Mouse (Mus musculus): Measurements from ENCODE around the gene Dab1. TPM values are rescaled to one million over a fixed set of nuclear protein-coding genes. Genes with fewer than 3 reads are reported as not detected.

Dab1 gene
- total and polyA plus RNA-seq, 3 experiments, result not detected

- Histone ChIP-seq H3K9me3 (replicated peaks; ENCODE audit: insufficient read depth, low read length) (no peaks in the 10 kb centered on the region), H3K4me3 (ENCODE audit: control insufficient read depth in 1 of 2, insufficient read depth in 1 of 2, low read depth in 2 of 2, low read length in 2 of 2) (no peak overlapping the region), H3K36me3 (ENCODE audit: control insufficient read depth in 1 of 2, insufficient read depth in 2 of 2, low read length in 2 of 2) (no peaks in the 10 kb centered on the region), H3K79me2 (ENCODE audit: control insufficient read depth, insufficient read depth, low read length, poor library complexity) (no peaks in the 10 kb centered on the region), H3K27me3 (ENCODE audit: control insufficient read depth in 1 of 2, insufficient read depth in 2 of 2, low read length in 2 of 2) (no peaks in the 10 kb centered on the region), H3K4me1 (ENCODE audit: control insufficient read depth in 1 of 2, insufficient read depth in 2 of 2, low read length in 2 of 2) (no peaks in the 10 kb centered on the region), H3K27ac (ENCODE audit: control insufficient read depth, low read depth, low read length) (no peak overlapping the region), H3K9ac (ENCODE audit: control insufficient read depth, low read depth, low read length, poor library complexity, severe bottlenecking) (no peak overlapping the region)
- TF ChIP-seq EP300 (IDR thresholded peaks at IDR 0.05; ENCODE audit: low read depth in 1 of 2, low read length in 2 of 2) (no peak), CHD2 (IDR thresholded peaks at IDR 0.05; ENCODE audit: low read length) (no peak), MAFK (IDR thresholded peaks at IDR 0.05; ENCODE audit: borderline replicate concordance, low read depth, low read length) (no peak), JUND (IDR thresholded peaks at IDR 0.05; ENCODE audit: low read depth, low read length) (no peak), ETS1 (IDR thresholded peaks at IDR 0.05; ENCODE audit: low read depth, low read length) (no peak), MAZ (IDR thresholded peaks at IDR 0.05; ENCODE audit: low read depth, low read length) (no peak), MYB (IDR thresholded peaks at IDR 0.05; ENCODE audit: low read depth, low read length) (no peak), CHD1 (IDR thresholded peaks at IDR 0.05; ENCODE audit: low read depth, low read length) (no peak), GABPA (IDR thresholded peaks at IDR 0.05; ENCODE audit: low read depth, low read length) (no peak), MXI1 (IDR thresholded peaks at IDR 0.05; ENCODE audit: low read depth, low read length) (no peak)
- no peak for DNase-seq (ENCODE audit: low read depth, low spot score)
These were observed 1048.9 kb downstream of the Dab1 start for GRCm38 (mm10) chr4:104668061-104668460.

GRCm38 (mm10) chr4:104669406-104669805 is 1050.2 kb downstream of the Dab1 start:
- H3K9ac ChIP-seq (ENCODE audit: control insufficient read depth, low read depth, low read length, poor library complexity, severe bottlenecking), result no peak overlapping the region
- no peaks in the 10 kb centered on the region for H3K4me1 ChIP-seq (ENCODE audit: control insufficient read depth in 1 of 2, insufficient read depth in 2 of 2, low read length in 2 of 2)
- no peak overlapping the region for H3K4me3 ChIP-seq (ENCODE audit: control insufficient read depth in 1 of 2, insufficient read depth in 1 of 2, low read depth in 2 of 2, low read length in 2 of 2)
- no peaks in the 10 kb centered on the region for H3K79me2 ChIP-seq (ENCODE audit: control insufficient read depth, insufficient read depth, low read length, poor library complexity)
- no peaks in the 10 kb centered on the region for H3K9me3 ChIP-seq (replicated peaks; ENCODE audit: insufficient read depth, low read length)
- H3K27ac ChIP-seq (ENCODE audit: control insufficient read depth, low read depth, low read length), result no peak overlapping the region
- no peak for DNase-seq (ENCODE audit: low read depth, low spot score)
- H3K36me3 ChIP-seq (ENCODE audit: control insufficient read depth in 1 of 2, insufficient read depth in 2 of 2, low read length in 2 of 2), result no peaks in the 10 kb centered on the region
- H3K27me3 ChIP-seq (ENCODE audit: control insufficient read depth in 1 of 2, insufficient read depth in 2 of 2, low read length in 2 of 2), result no peaks in the 10 kb centered on the region
- no peak for TF ChIP-seq POLR2AphosphoS5 (IDR thresholded peaks at IDR 0.05; ENCODE audit: borderline replicate concordance, low read depth, low read length)
- no peak for TF ChIP-seq MYB (IDR thresholded peaks at IDR 0.05; ENCODE audit: low read depth, low read length)
- TF ChIP-seq SIN3A (IDR thresholded peaks at IDR 0.05; ENCODE audit: low read length), result no peak
- TF ChIP-seq ZNF384 (IDR thresholded peaks at IDR 0.05; ENCODE audit: low read depth, low read length), result no peak
- no peak for TF ChIP-seq ETS1 (IDR thresholded peaks at IDR 0.05; ENCODE audit: low read depth, low read length)
- no peak for TF ChIP-seq CHD1 (IDR thresholded peaks at IDR 0.05; ENCODE audit: low read depth, low read length)
- no peak for TF ChIP-seq CTCF (IDR thresholded peaks at IDR 0.05 in 2 of 3, conservative IDR thresholded peaks at IDR 0.05 in 1 of 3; ENCODE audit: control insufficient read depth in 1 of 3, insufficient read depth in 1 of 3, low read depth in 2 of 3, low read length in 3 of 3, poor library complexity in 1 of 3, severe bottlenecking in 1 of 3)
- no peak for TF ChIP-seq POLR2AphosphoS2 (IDR thresholded peaks at IDR 0.05; ENCODE audit: low read length)
- TF ChIP-seq MAFK (IDR thresholded peaks at IDR 0.05; ENCODE audit: borderline replicate concordance, low read depth, low read length), result no peak
- TF ChIP-seq E2F4 (IDR thresholded peaks at IDR 0.05; ENCODE audit: borderline replicate concordance, low read depth, low read length), result no peak
- TF ChIP-seq ELF1 (IDR thresholded peaks at IDR 0.05; ENCODE audit: low read depth, low read length), result no peak
- TF ChIP-seq USF2 (IDR thresholded peaks at IDR 0.05; ENCODE audit: borderline replicate concordance in 1 of 2, insufficient read depth in 1 of 2, low read depth in 1 of 2, low read length in 2 of 2), result no peak
- TF ChIP-seq JUND (IDR thresholded peaks at IDR 0.05; ENCODE audit: low read depth, low read length), result no peak

All from MEL (cell line).